Mouse (Mus musculus): ENCODE measurements around the gene Parp6. TPM values are rescaled to one million over a fixed set of nuclear protein-coding genes. Genes with fewer than 3 reads are reported as not detected.

The Parp6 gene
- polyA plus RNA-seq, 1 experiment: 5.5 TPM

GRCm38 (mm10) chr9:59695451-59695813 lies 78.3 kb downstream of the Parp6 start:
- peaks cover 29% of the 10 kb centered on the region for H3K4me1 ChIP-seq
- no peaks in the 10 kb centered on the region for H3K9me3 ChIP-seq
- TF ChIP-seq FLI1 (IDR thresholded peaks at IDR 0.05; ENCODE audit: low read length) (no peak), GATA1 (IDR thresholded peaks at IDR 0.05; ENCODE audit: borderline replicate concordance, low read length) (no peak)
- H3K36me3 ChIP-seq (replicated peaks; ENCODE audit: low read length): no peaks in the 10 kb centered on the region
- H3K4me3 ChIP-seq (replicated peaks): no peak overlapping the region
- peaks cover 54% of the 10 kb centered on the region for H3K27me3 ChIP-seq (replicated peaks)

DNA sequence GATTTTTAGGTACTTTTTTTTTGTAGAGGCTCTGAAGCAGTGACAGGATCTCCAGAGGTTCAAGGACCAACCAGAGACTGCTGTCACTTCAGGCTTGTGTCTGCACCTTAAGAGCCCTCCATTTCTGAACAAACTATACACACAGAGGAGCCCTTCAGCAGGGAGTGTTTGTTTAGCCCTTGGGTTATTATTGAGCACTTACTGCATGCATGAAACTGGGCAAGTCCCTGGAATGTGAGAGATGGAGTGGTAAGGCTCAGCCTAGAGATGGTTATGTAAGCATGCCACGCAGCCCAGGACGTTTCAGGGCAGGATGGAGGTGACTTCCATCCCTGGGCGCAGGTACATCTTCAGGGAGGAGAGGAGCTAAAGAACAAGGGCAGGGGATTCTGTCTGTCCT lies 79.3 kb downstream of the Parp6 start:
- Histone ChIP-seq H3K36me3 (replicated peaks; ENCODE audit: low read length) (no peaks in the 10 kb centered on the region), H3K27me3 (replicated peaks) (peaks cover 51% of the 10 kb centered on the region), H3K4me1 (peaks cover 32% of the 10 kb centered on the region), H3K9me3 (no peaks in the 10 kb centered on the region), H3K4me3 (replicated peaks) (no peak overlapping the region)
- no peak for TF ChIP-seq FLI1 (IDR thresholded peaks at IDR 0.05; ENCODE audit: low read length)
- TF ChIP-seq GATA1 (IDR thresholded peaks at IDR 0.05; ENCODE audit: borderline replicate concordance, low read length): no peak

Other genes with a start within 250 kb of the Parp6 start
- gene Arih1, start 130.7 kb upstream of the Parp6 start, polyA plus RNA-seq (2012; ENCODE audit: insufficient read depth, low replicate concordance): 15.7 and 16.8 TPM in 2 replicates
- 125 and 176 TPM in 2 replicates for gene Hexa, start 77.7 kb upstream of the Parp6 start, polyA plus RNA-seq (2012; ENCODE audit: insufficient read depth, low replicate concordance)
- 0.11 TPM in 1 of 2 replicates, not detected in the other for gene Tmem202, start 77.4 kb upstream of the Parp6 start, polyA plus RNA-seq (2012; ENCODE audit: insufficient read depth, low replicate concordance)
- gene Celf6, start 39.4 kb upstream of the Parp6 start, polyA plus RNA-seq (2012; ENCODE audit: insufficient read depth, low replicate concordance): 2.1 TPM in 1 of 2 replicates, not detected in the other
- 2,403 and 2,627 TPM in 2 replicates for gene Pkm, start 39.1 kb downstream of the Parp6 start, polyA plus RNA-seq (2012; ENCODE audit: insufficient read depth, low replicate concordance)
- not detected in 2 replicates for gene Gramd2, start 62.9 kb downstream of the Parp6 start, polyA plus RNA-seq (2012; ENCODE audit: insufficient read depth, low replicate concordance)
- gene Senp8, start 133.4 kb downstream of the Parp6 start, polyA plus RNA-seq (2012; ENCODE audit: insufficient read depth, low replicate concordance): 0.40 TPM in 1 of 2 replicates, not detected in the other
- 0.10 and 0.49 TPM in 2 replicates for gene Myo9a, start 133.6 kb downstream of the Parp6 start, polyA plus RNA-seq (2012; ENCODE audit: insufficient read depth, low replicate concordance)

Measured in megakaryocyte, embryonic 14.5 days (primary cell).